Mouse (Mus musculus): ENCODE results near the gene 2010111I01Rik. TPM values are rescaled to one million over a fixed set of nuclear protein-coding genes. Genes with fewer than 3 reads are reported as not detected.

2010111I01Rik gene
- total RNA-seq, 1 experiment, result 58.3 TPM

- no peaks in the 10 kb centered on the region for H3K36me3 ChIP-seq (ENCODE audit: control insufficient read depth, insufficient read depth, low read length, poor library complexity, severe bottlenecking)
- H3K27ac ChIP-seq (ENCODE audit: insufficient read depth, low read depth, low read length, poor library complexity, severe bottlenecking), result no peak overlapping the region
- TF ChIP-seq ZNF384 (IDR thresholded peaks at IDR 0.05; ENCODE audit: low read depth, low read length) (no peak), HCFC1 (IDR thresholded peaks at IDR 0.05; ENCODE audit: borderline replicate concordance, insufficient read depth, low read length) (no peak), MAFK (IDR thresholded peaks at IDR 0.05; ENCODE audit: insufficient read depth, low read depth, low read length) (no peak)
- H3K4me3 ChIP-seq (ENCODE audit: insufficient read depth in 1 of 2, low read depth in 1 of 2, low read length in 2 of 2, poor library complexity in 1 of 2, severe bottlenecking in 1 of 2), result no peak overlapping the region
- H3K9ac ChIP-seq (ENCODE audit: insufficient read depth, low read depth, low read length, poor library complexity, severe bottlenecking), result no peak overlapping the region
- H3K4me1 ChIP-seq (ENCODE audit: control insufficient read depth in 2 of 2, insufficient read depth in 2 of 2, low read length in 2 of 2, poor library complexity in 1 of 2), result no peaks in the 10 kb centered on the region
- no peak for DNase-seq (ENCODE audit: low read depth, low spot score)
- in situ Hi-C loops (cut with MboI; ENCODE audit: low sequenced_read_pairs in 2 of 2, unreplicated experiment in 2 of 2), result loop anchor here (10.0 to 25.0 kb wide), 2 partner anchors 289 to 292 kb away; no protein-coding TSS in a partner anchor
- no peaks in the 10 kb centered on the region for H3K9me3 ChIP-seq (ENCODE audit: control insufficient read depth, insufficient read depth, low read depth, low read length)
Measured at GRCm38 (mm10) chr13:63045504-63046205, 81.0 kb downstream of the 2010111I01Rik start.

GRCm38 (mm10) chr13:63046206-63047020, 81.7 kb downstream of the 2010111I01Rik start:
- in situ Hi-C loops (cut with MboI; ENCODE audit: low sequenced_read_pairs in 2 of 2, unreplicated experiment in 2 of 2), result loop anchor here (10.0 to 25.0 kb wide), 2 partner anchors 288 to 291 kb away; no protein-coding TSS in a partner anchor
- Histone ChIP-seq H3K4me1 (ENCODE audit: control insufficient read depth in 2 of 2, insufficient read depth in 2 of 2, low read length in 2 of 2, poor library complexity in 1 of 2) (no peaks in the 10 kb centered on the region), H3K36me3 (ENCODE audit: control insufficient read depth, insufficient read depth, low read length, poor library complexity, severe bottlenecking) (no peaks in the 10 kb centered on the region), H3K9me3 (ENCODE audit: control insufficient read depth, insufficient read depth, low read depth, low read length) (no peaks in the 10 kb centered on the region), H3K27ac (ENCODE audit: insufficient read depth, low read depth, low read length, poor library complexity, severe bottlenecking) (no peak overlapping the region), H3K9ac (ENCODE audit: insufficient read depth, low read depth, low read length, poor library complexity, severe bottlenecking) (no peak overlapping the region), H3K4me3 (ENCODE audit: insufficient read depth in 1 of 2, low read depth in 1 of 2, low read length in 2 of 2, poor library complexity in 1 of 2, severe bottlenecking in 1 of 2) (no peak overlapping the region)
- peak; percentile 94 for TF ChIP-seq ZC3H11A (IDR thresholded peaks at IDR 0.05; ENCODE audit: borderline replicate concordance, low read depth, low read length)
- TF ChIP-seq HCFC1 (IDR thresholded peaks at IDR 0.05; ENCODE audit: borderline replicate concordance, insufficient read depth, low read length), result no peak
- peak; percentile 65 for DNase-seq (ENCODE audit: low read depth, low spot score)

- no peaks in the 10 kb centered on the region for H3K9me3 ChIP-seq (ENCODE audit: control insufficient read depth, insufficient read depth, low read depth, low read length)
- H3K27ac ChIP-seq (ENCODE audit: insufficient read depth, low read depth, low read length, poor library complexity, severe bottlenecking), result no peak overlapping the region
- DNase-seq (ENCODE audit: low read depth, low spot score), result no peak
- in situ Hi-C loops (cut with MboI; ENCODE audit: low sequenced_read_pairs in 2 of 2, unreplicated experiment in 2 of 2), result no loop called here
- no peak overlapping the region for H3K4me3 ChIP-seq (ENCODE audit: insufficient read depth in 1 of 2, low read depth in 1 of 2, low read length in 2 of 2, poor library complexity in 1 of 2, severe bottlenecking in 1 of 2)
- H3K9ac ChIP-seq (ENCODE audit: insufficient read depth, low read depth, low read length, poor library complexity, severe bottlenecking), result no peak overlapping the region
- no peaks in the 10 kb centered on the region for H3K36me3 ChIP-seq (ENCODE audit: control insufficient read depth, insufficient read depth, low read length, poor library complexity, severe bottlenecking)
- no peaks in the 10 kb centered on the region for H3K4me1 ChIP-seq (ENCODE audit: control insufficient read depth in 2 of 2, insufficient read depth in 2 of 2, low read length in 2 of 2, poor library complexity in 1 of 2)
- no peak for TF ChIP-seq ZC3H11A (IDR thresholded peaks at IDR 0.05; ENCODE audit: borderline replicate concordance, low read depth, low read length)
- no peak for TF ChIP-seq MAFK (IDR thresholded peaks at IDR 0.05; ENCODE audit: insufficient read depth, low read depth, low read length)
- TF ChIP-seq ZNF384 (IDR thresholded peaks at IDR 0.05; ENCODE audit: low read depth, low read length), result no peak
- TF ChIP-seq HCFC1 (IDR thresholded peaks at IDR 0.05; ENCODE audit: borderline replicate concordance, insufficient read depth, low read length), result no peak
- no peak for TF ChIP-seq CHD2 (IDR thresholded peaks at IDR 0.05; ENCODE audit: low read depth, low read length)
Measured at GRCm38 (mm10) chr13:63063706-63064105, 99.0 kb downstream of the 2010111I01Rik start.

GRCm38 (mm10) chr13:63066607-63067006, 101.9 kb downstream of the 2010111I01Rik start:
- H3K4me1 ChIP-seq (ENCODE audit: control insufficient read depth in 2 of 2, insufficient read depth in 2 of 2, low read length in 2 of 2, poor library complexity in 1 of 2), result no peaks in the 10 kb centered on the region
- H3K27ac ChIP-seq (ENCODE audit: insufficient read depth, low read depth, low read length, poor library complexity, severe bottlenecking), result no peak overlapping the region
- in situ Hi-C loops (cut with MboI; ENCODE audit: low sequenced_read_pairs in 2 of 2, unreplicated experiment in 2 of 2), result no loop called here
- no peak overlapping the region for H3K9ac ChIP-seq (ENCODE audit: insufficient read depth, low read depth, low read length, poor library complexity, severe bottlenecking)
- TF ChIP-seq ZNF384 (IDR thresholded peaks at IDR 0.05; ENCODE audit: low read depth, low read length), result no peak
- no peak for TF ChIP-seq ZC3H11A (IDR thresholded peaks at IDR 0.05; ENCODE audit: borderline replicate concordance, low read depth, low read length)
- no peak for TF ChIP-seq MAFK (IDR thresholded peaks at IDR 0.05; ENCODE audit: insufficient read depth, low read depth, low read length)
- TF ChIP-seq CHD2 (IDR thresholded peaks at IDR 0.05; ENCODE audit: low read depth, low read length), result no peak
- no peak for TF ChIP-seq HCFC1 (IDR thresholded peaks at IDR 0.05; ENCODE audit: borderline replicate concordance, insufficient read depth, low read length)
- H3K9me3 ChIP-seq (ENCODE audit: control insufficient read depth, insufficient read depth, low read depth, low read length), result no peaks in the 10 kb centered on the region
- no peak overlapping the region for H3K4me3 ChIP-seq (ENCODE audit: insufficient read depth in 1 of 2, low read depth in 1 of 2, low read length in 2 of 2, poor library complexity in 1 of 2, severe bottlenecking in 1 of 2)
- no peak for DNase-seq (ENCODE audit: low read depth, low spot score)
- no peaks in the 10 kb centered on the region for H3K36me3 ChIP-seq (ENCODE audit: control insufficient read depth, insufficient read depth, low read length, poor library complexity, severe bottlenecking)
